Mouse (Mus musculus): ENCODE measurements around the gene Ttyh1. TPM values are rescaled to one million over a fixed set of nuclear protein-coding genes. Genes with fewer than 3 reads are reported as not detected.

Gene Ttyh1
- total RNA-seq, 2 experiments from 2014 or later: 0.68 to 0.75 TPM

GRCm38 (mm10) chr7:4139391-4139790 lies 20.2 kb downstream of the Ttyh1 start:
- DNase-seq (ENCODE audit: low spot score): no peak
- intact Hi-C loops (cut with DNase I): loop anchor here (10.0 kb wide), 1 partner anchor 365 kb away; the partner anchor contains the start of gene Ppp1r12c

GRCm38 (mm10) chr7:4141648-4142325 lies 22.6 kb downstream of the Ttyh1 start:
- DNase-seq (ENCODE audit: low spot score): no peak
- intact Hi-C loops (cut with DNase I): loop anchor here (10.0 kb wide), 2 partner anchors 513 to 933 kb away; partner anchors contain the start of gene Ppp6r1

GRCm38 (mm10) chr7:4142796-4143445 lies 23.7 kb downstream of the Ttyh1 start:
- intact Hi-C loops (cut with DNase I): loop anchor here (10.0 kb wide), 2 partner anchors 512 to 932 kb away; partner anchors contain the start of gene Ppp6r1
- DNase-seq (ENCODE audit: low spot score): no peak

- intact Hi-C loops (cut with DNase I): loop anchor here (10.0 kb wide), 2 partner anchors 511 to 931 kb away; partner anchors contain the start of gene Ppp6r1
- no peak for DNase-seq (ENCODE audit: low spot score)
Measured at GRCm38 (mm10) chr7:4143506-4143905, 24.3 kb downstream of the Ttyh1 start.

GRCm38 (mm10) chr7:4144046-4144445 lies 24.8 kb downstream of the Ttyh1 start:
- intact Hi-C loops (cut with DNase I): loop anchor here (10.0 kb wide), 2 partner anchors 511 to 931 kb away; partner anchors contain the start of gene Ppp6r1
- no peak for DNase-seq (ENCODE audit: low spot score)

GRCm38 (mm10) chr7:4144766-4145551 lies 25.8 kb downstream of the Ttyh1 start:
- no peak for DNase-seq (ENCODE audit: low spot score)
- intact Hi-C loops (cut with DNase I): loop anchor here (5.0 to 10.0 kb wide), 3 partner anchors 43 to 930 kb away; partner anchors contain the start of gene Ppp6r1

GRCm38 (mm10) chr7:4145552-4146190 lies 26.5 kb downstream of the Ttyh1 start:
- intact Hi-C loops (cut with DNase I): loop anchor here (5.0 to 10.0 kb wide), 3 partner anchors 43 to 929 kb away; partner anchors contain the start of gene Ppp6r1
- no peak for DNase-seq (ENCODE audit: low spot score)

- no peak for DNase-seq (ENCODE audit: low spot score)
- intact Hi-C loops (cut with DNase I): loop anchor here (5.0 to 10.0 kb wide), 3 partner anchors 44 to 928 kb away; partner anchors contain the start of gene Ppp6r1
Measured at GRCm38 (mm10) chr7:4146241-4147180, 27.3 kb downstream of the Ttyh1 start.

- intact Hi-C loops (cut with DNase I): loop anchor here (5.0 to 10.0 kb wide), 3 partner anchors 45 to 927 kb away; partner anchors contain the start of gene Ppp6r1
Measured at GRCm38 (mm10) chr7:4147371-4147770, 28.2 kb downstream of the Ttyh1 start.

GRCm38 (mm10) chr7:4147836-4148235 lies 28.6 kb downstream of the Ttyh1 start:
- DNase-seq (ENCODE audit: low spot score): no peak
- intact Hi-C loops (cut with DNase I): loop anchor here (5.0 to 10.0 kb wide), 3 partner anchors 46 to 927 kb away; partner anchors contain the start of gene Ppp6r1

More at GRCm38 (mm10) chr7:4147371-4147770, 28.2 kb downstream of the Ttyh1 start:
- DNase-seq (ENCODE audit: low spot score): no peak

GRCm38 (mm10) chr7:4148341-4149208 lies 29.4 kb downstream of the Ttyh1 start:
- no peak for DNase-seq (ENCODE audit: low spot score)
- intact Hi-C loops (cut with DNase I): loop anchor here (5.0 to 10.0 kb wide), 3 partner anchors 46 to 926 kb away; partner anchors contain the start of gene Ppp6r1

GRCm38 (mm10) chr7:4149209-4150054 lies 30.2 kb downstream of the Ttyh1 start:
- DNase-seq (ENCODE audit: low spot score): peak; percentile 78
- intact Hi-C loops (cut with DNase I): loop anchor here (5.0 to 10.0 kb wide), 4 partner anchors 47 to 925 kb away; partner anchors contain the start of genes Ppp6r1 and Rps9

GRCm38 (mm10) chr7:4150059-4150541 lies 30.9 kb downstream of the Ttyh1 start, which contains the start of gene Leng9:
Gene Leng9, minus strand, starts transcription at chr7:4150374.
- intact Hi-C loops (cut with DNase I): loop anchor here (10.0 kb wide), 1 partner anchor 445 kb away; the partner anchor contains the start of gene Rps9
- no peak for DNase-seq (ENCODE audit: low spot score)

GRCm38 (mm10) chr7:4150811-4151221 lies 31.6 kb downstream of the Ttyh1 start:
- DNase-seq (ENCODE audit: low spot score): no peak
- intact Hi-C loops (cut with DNase I): loop anchor here (10.0 kb wide), 1 partner anchor 446 kb away; the partner anchor contains the start of gene Rps9

GRCm38 (mm10) chr7:4151241-4151640 lies 32.0 kb downstream of the Ttyh1 start:
- intact Hi-C loops (cut with DNase I): loop anchor here (10.0 kb wide), 1 partner anchor 446 kb away; the partner anchor contains the start of gene Rps9

GRCm38 (mm10) chr7:4154356-4154755 lies 35.1 kb downstream of the Ttyh1 start:
- intact Hi-C loops (cut with DNase I): loop anchor here (10.0 kb wide), 1 partner anchor 450 kb away; the partner anchor contains the start of gene Rps9
- DNase-seq (ENCODE audit: low spot score): no peak

More at GRCm38 (mm10) chr7:4151241-4151640, 32.0 kb downstream of the Ttyh1 start:
- DNase-seq (ENCODE audit: low spot score): no peak
